In genomic region chr5:32302991-32303921, GRCm38 (mm10) we compare ENCODE assay signal across 8 mouse cellular contexts.
DNase-seq lines count a peak whose midpoint lies in the region; TF ChIP-seq lines count a peak whose summit lies in the region.

No protein-coding gene starts in this region.

- H3K4me1 ChIP-seq in embryonic fibroblast, embryonic 13.5 days (ENCODE audit: control insufficient read depth, insufficient read depth, low read length) = no peaks in the 10 kb centered on the region

- H3K4me3 ChIP-seq in embryonic fibroblast, embryonic 13.5 days (ENCODE audit: insufficient read depth, low read length) = no peak overlapping the region
- H3K4me3 ChIP-seq in layer of hippocampus, adult 2 months = peak overlapping the region; percentile 22

- no peak overlapping the region for H3K27ac ChIP-seq in embryonic fibroblast, embryonic 13.5 days (ENCODE audit: insufficient read depth, low read length)
- no peak overlapping the region for H3K27ac ChIP-seq in layer of hippocampus, adult 2 months

- TF ChIP-seq POLR2A in embryonic fibroblast, embryonic 13.5 days (IDR thresholded peaks at IDR 0.05; ENCODE audit: low read depth, low read length) = no peak

- intact Hi-C loops in heart, postnatal 25 days (cut with DNase I) = no loop called here

- peak; percentile 93 for TF ChIP-seq CTCF in embryonic fibroblast, embryonic 13.5 days (IDR thresholded peaks at IDR 0.05; ENCODE audit: borderline replicate concordance, insufficient read depth, low read length)
- TF ChIP-seq CTCF in layer of hippocampus, adult 2 months (conservative IDR thresholded peaks at IDR 0.05) = peak; percentile 93

- peak; percentile 7 for DNase-seq in A20 (ENCODE audit: low read depth, low spot score)
- peak; percentile 55 to 82 for DNase-seq in adrenal gland, adult (ENCODE audit: inconsistent age in 2 of 2, low spot score in 1 of 2)
- DNase-seq in heart, postnatal 25 days (ENCODE audit: low spot score) = peak; percentile 22
- DNase-seq in layer of hippocampus, adult 2 months (ENCODE audit: low spot score in 2 of 2) = peak; percentile 54 to 62
- DNase-seq in lung, adult 18-20 months = peak; percentile 53 to 73
- DNase-seq in ovary, adult 18-20 months (ENCODE audit: low spot score) = peak; percentile 24
- DNase-seq in thymus, postnatal 4 days = peak; percentile 73

Comparison
In these comparisons a context has a peak if more than half of its experiments do, and no peak if none do; other contexts are left out.
1. DNase-seq: peak in every context shown above with its lines; median percentile 73 in thymus, postnatal 4 days; 68 in adrenal gland, adult; 63 in lung, adult 18-20 months; 58 in layer of hippocampus, adult 2 months; 24 in ovary, adult 18-20 months; 22 in heart, postnatal 25 days; 7 in A20.